Mouse (Mus musculus) C3H10T1/2 (cell line): ENCODE data around the gene Moap1. TPM values are rescaled to one million over a fixed set of nuclear protein-coding genes. Genes with fewer than 3 reads are reported as not detected.

Source experiments
- polyA plus RNA-seq, 2 experiments: library from polyadenylated mRNA; unstranded; fragments of >200 nt; fragmentation: generic; extraction: Trizol; gene quantifications; one replicate each; pipeline ENCODE4 v1.2.1; 2012; ENCODE audit warnings: missing spikeins in 2 of 2

The Moap1 gene
- 1 to 10 TPM in 1 of 2 experiments, under 1 TPM in 1; 0.09 to 3.0 TPM for polyA plus RNA-seq

GRCm38 (mm10) chr12:102743589-102744574 is at the start of gene Moap1, which contains the start of gene Tmem251:
Gene Moap1, minus strand, starts transcription at chr12:102743661.
Gene Tmem251, plus strand, starts transcription at chr12:102743762.

GRCm38 (mm10) chr12:102758403-102758756 is 14.9 kb upstream of the Moap1 start, which contains the start of gene Gm20604:
Gene Gm20604, minus strand, starts transcription at chr12:102758672.

GRCm38 (mm10) chr12:102757689-102758402 is 14.4 kb upstream of the Moap1 start, which contains the start of the genes Gm28051, Gon7 and Ubr7:
Gene Gm28051, minus strand, starts transcription at chr12:102757765.
Gene Gon7, minus strand, starts transcription at chr12:102757803.
Gene Ubr7, plus strand, starts transcription at chr12:102757967.

GRCm38 (mm10) chr12:102704457-102705198 is 38.8 kb downstream of the Moap1 start, which contains the start of gene Itpk1:
Gene Itpk1, minus strand, starts transcription at chr12:102704930.

Other genes starting within 250 kb of the Moap1 start
- gene Chga, start 188.7 kb downstream of the Moap1 start, polyA plus RNA-seq, result not detected
- gene Itpk1, start 38.7 kb downstream of the Moap1 start, polyA plus RNA-seq, result 10 to 100 TPM in 1 of 2 experiments, 1 to 10 TPM in 1; 6.9 to 11.6 TPM
- gene Tmem251, start 101 bp upstream of the Moap1 start, polyA plus RNA-seq, result 1 to 10 TPM; 1.2 to 2.4 TPM
- gene Gm28051, start 14.1 kb upstream of the Moap1 start, polyA plus RNA-seq, result under 1 TPM in 1 of 2 experiments, not detected in 1; 0.27 TPM
- gene Gon7, start 14.1 kb upstream of the Moap1 start, polyA plus RNA-seq, result 1 to 10 TPM; 2.6 to 6.2 TPM
- 10 to 100 TPM in 1 of 2 experiments, 1 to 10 TPM in 1; 3.1 to 13.9 TPM for gene Ubr7, start 14.3 kb upstream of the Moap1 start, polyA plus RNA-seq
- gene Gm20604, start 15.0 kb upstream of the Moap1 start, polyA plus RNA-seq, result 1 to 10 TPM; 1.0 to 4.6 TPM
- 1 to 10 TPM in 1 of 2 experiments, under 1 TPM in 1; 0.50 to 6.8 TPM for gene Btbd7, start 134.8 kb upstream of the Moap1 start, polyA plus RNA-seq
- gene Cox8c, start 155.7 kb upstream of the Moap1 start, polyA plus RNA-seq, result not detected
- not detected for gene Unc79, start 205.2 kb upstream of the Moap1 start, polyA plus RNA-seq